Mouse (Mus musculus) cerebellum, adult 11 months (tissue): ENCODE measurements around the gene Tmem163.

Experiments used
- DNase-seq: peaks from one replicate; pipeline ENCODE4 v3.0.0; 2022

Tmem163 gene

DNA sequence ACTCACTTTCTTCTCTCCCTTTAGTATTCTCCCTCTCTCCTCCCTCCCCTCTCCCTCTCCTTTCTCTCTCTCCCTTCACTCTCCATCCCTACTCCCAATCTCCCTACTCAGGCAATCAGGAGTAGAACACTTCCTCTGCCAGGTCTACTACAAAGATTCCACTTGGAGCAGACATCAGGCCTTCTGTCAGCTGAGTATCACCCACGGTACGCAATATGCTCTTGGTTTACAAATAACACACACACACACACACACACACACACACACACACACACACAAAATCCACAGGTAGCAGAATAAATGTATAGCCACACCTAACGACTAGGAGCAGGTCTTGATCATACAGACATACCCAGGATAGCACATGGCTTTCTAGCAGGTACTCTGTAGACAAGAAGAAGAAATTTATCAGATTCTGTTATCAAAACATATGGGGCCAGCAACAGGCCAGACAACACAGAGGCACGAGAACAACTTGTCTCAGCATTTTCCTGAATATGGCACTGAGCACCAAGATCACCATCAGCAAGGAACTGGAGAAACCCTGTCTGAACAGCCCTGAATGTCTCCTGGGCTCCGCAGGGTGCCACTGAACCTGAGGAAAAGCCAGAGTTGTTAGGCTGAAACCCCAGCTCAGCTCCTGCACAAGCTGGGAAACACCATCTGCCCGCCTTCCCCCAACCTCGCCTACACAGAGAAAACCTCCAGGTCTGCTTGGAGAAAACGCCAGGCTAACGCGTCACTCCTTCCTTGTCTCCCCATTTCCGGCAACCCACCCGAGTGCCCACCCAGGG lies 36.2 kb downstream of the Tmem163 start:
- peak; percentile 55 for DNase-seq

DNA sequence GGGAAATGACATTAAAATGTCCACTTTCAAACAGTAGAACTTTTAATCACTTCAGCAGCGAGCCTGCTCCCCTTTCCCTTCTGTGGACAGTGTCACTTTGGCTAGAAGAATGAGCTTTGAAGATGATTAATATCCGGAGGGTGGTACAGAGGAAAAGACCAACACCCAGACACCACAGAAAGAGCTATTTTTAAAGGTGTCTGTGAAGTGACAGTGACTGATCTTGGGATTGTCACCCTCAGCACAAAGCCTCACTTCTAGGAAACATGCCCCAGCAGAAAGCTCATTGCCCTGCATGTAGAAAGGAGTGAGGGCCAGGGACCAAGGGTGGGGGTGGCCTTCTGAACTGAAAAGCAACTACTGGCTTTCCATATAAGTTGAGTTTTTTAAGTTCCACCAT lies 41.4 kb downstream of the Tmem163 start:
- no peak for DNase-seq

DNA sequence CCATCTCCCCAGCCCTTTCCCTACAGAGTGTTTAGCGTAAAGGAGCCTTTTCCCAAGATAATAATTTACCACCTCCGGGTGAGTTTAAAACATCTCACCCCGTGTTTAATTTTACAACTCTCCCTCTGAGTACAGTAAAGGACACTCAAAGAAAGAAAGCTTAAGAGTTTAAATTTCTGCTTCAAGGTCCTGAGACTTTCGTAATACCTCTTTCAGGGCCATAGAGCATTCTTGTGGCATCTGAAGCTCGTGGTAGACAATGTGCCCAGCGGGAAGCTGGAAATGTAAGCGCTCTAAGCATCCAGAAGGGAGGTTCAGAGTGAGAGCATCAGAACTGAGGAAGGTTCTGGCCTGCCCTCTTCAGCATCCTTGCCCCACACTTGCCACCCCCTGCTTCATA lies 52.2 kb downstream of the Tmem163 start:
- DNase-seq: no peak

DNA sequence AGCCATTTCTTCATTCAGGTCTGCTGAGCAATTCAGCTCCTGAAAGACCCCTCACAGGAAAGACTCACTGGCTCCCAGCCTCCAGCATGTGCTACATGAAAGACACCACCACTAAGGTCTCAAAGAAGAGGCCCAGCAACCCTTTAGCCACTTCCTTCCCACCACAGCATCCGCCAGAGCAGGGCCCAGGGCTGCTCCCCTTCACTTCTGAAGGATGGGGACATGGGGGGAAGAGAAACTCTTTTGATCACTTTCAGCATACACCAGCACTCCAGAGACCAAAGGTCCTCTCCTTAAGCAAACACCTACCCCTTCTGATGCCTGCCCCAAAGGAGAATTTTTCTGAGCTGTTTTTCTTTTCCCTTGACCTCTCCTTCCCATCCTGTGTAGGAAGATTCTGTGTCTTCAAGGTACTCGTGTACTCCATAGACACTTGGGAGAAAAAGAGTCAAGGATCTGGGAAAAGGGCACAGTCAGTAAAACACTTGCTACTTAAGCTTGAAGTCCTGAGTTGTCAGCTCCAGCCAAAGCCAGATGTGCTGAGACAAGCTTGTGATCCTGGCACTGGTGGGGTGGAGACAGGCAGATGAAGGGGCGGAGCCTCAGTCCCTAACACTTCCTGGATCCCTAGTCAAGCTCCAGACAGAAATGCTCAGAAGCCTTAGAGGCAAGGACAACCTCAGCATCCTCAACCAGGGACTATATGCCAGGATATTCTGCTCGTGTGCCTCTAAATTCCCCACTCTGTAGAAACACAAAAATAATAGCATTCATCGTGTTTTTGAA lies 53.6 kb downstream of the Tmem163 start:
- no peak for DNase-seq

DNA sequence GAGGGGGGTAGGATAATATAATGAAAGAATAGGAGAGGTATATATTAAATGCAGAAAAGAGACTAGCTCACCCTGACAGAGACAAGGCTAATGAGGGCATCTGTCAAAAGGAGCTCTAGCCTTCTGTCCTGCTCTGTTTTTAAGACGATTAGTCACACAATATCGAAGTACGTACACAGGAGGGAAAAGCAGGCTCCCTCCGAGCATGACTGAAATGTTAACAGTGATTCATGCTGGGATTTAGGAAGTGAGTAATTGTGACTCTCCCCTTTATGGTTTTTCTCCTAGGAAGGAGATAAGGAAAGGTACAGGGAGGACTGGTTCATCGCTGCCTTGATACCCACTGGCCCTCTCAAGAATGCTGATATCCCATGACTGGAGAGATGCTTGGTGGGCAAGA lies 57.0 kb downstream of the Tmem163 start:
- DNase-seq: no peak

DNA sequence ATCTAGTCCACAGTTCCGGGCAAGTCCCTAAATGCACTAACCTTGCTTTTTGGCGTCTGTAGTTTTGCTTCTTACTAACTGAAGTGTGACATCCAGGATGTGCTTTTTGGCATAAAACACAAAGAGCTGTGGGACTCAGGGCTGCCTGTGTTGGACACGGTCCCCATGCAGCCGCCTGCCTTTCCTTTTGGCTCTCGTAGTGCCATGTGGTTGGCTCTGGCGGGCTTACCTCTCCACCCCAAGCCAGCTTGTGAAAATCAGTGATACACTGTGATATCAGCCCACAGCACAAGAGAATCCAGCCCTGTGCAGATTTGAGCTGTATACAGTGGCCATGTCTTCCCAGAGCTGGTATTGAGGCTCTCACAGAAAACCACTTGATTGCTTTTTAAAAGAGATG lies 60.3 kb downstream of the Tmem163 start:
- peak; percentile 44 for DNase-seq

GRCm38 (mm10) chr1:127610378-127610777 lies 69.0 kb downstream of the Tmem163 start:
- DNase-seq: no peak

DNA sequence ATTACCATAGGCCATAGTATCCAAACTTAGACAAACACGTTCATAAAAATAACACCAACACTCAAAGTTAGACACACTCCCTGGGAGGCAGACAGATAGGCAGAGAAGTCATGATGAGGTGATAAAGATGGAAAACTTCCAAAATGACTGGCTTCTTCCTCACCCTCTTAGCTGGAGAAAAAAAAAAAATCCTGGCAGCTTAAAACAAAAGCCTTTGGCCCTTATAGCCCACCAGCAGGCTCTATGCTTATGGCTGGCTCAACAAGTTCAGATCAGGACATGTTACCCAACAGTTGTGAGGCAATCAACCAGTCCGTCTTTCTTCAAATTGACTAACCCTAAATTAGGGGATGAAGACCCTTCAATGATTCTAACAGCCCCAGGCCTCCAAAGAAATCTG lies 69.5 kb downstream of the Tmem163 start:
- no peak for DNase-seq

DNA sequence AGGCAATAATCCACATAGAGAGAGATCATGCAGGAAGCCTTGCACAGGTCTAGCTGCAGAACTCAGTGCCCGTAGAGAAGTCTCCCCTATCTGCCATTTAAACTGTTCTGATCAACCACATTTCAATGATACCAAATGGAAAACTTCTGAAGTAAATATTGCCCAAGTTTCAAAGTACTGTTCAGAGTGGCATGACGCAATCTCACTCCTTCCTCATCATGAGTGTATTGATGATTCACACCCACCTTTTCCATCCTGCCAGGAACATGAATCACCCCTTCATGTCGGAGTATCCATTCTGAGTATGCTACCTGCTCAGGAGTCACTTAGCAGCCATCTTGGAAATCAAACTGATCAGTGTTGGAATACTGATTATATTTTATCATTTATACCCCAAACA lies 71.0 kb downstream of the Tmem163 start:
- no peak for DNase-seq

DNA sequence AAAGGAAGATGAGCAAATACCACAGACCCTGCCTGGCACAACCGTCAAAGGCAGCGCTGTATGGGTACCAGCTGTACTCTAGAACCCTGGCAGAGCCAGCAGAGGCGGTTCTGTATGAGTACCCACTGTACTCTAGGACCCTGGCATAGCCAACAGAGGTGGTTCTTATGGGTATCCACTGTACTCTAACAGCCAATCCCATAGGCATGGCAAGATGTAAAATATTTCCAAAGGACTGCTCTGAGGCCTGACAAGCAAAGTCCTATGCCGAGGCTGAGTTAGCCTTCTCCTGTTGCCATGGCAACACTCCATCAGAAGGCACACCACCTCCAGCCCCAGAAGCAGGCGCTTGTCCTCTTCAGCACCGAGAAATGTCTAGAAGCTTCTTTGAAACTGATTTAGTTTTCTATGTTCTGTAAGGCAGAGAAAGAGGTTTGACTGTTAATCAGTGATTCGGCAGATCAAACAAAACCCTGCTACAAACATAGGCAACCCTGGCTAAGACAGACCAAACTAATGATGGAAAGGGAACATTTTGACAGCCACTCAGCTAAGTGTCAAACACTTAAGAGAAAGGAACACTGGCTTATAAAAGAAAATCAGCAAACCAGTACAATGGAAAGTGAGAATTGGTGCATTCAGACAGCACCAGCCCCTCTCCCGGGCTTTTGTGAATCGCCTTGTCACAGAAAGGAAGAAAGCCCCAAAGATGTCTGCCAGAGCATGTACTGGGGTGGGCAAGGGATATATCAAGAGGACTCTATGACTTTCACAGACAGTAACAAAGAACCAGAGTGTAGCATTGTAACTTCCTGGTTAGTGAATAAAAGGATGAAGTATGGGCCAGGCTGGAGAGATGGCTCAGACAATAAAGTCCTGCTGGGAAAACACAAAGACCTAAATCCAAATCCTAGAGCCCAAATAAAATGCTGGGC lies 75.4 kb downstream of the Tmem163 start:
- DNase-seq: no peak

- no peak for DNase-seq
These were observed 83.2 kb downstream of the Tmem163 start for GRCm38 (mm10) chr1:127596143-127596542.

DNA sequence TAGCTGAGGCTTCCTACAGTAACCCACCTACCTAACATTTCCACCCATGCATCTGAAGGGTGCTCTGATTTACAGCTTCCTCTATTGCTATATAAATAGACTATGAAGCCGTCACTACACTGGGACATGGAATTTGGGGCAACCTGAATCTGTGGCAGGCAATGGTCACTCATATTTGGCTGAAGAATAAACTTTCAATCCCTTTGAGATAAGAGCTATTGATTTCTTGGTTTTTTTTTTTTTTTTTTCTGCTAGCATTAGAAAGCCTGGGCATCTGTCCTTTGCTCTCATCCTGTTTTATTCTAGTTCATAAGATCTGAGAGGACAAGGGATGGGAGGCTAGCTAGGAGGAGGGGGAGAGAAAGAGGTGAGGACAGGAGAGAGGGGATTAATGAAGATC lies 83.6 kb downstream of the Tmem163 start:
- no peak for DNase-seq

GRCm38 (mm10) chr1:127589542-127589941 lies 89.8 kb downstream of the Tmem163 start:
- peak; percentile 31 for DNase-seq

GRCm38 (mm10) chr1:127587071-127587470 lies 92.3 kb downstream of the Tmem163 start:
- DNase-seq: no peak

- no peak for DNase-seq
These were observed 93.2 kb downstream of the Tmem163 start for GRCm38 (mm10) chr1:127586156-127586555.

DNA sequence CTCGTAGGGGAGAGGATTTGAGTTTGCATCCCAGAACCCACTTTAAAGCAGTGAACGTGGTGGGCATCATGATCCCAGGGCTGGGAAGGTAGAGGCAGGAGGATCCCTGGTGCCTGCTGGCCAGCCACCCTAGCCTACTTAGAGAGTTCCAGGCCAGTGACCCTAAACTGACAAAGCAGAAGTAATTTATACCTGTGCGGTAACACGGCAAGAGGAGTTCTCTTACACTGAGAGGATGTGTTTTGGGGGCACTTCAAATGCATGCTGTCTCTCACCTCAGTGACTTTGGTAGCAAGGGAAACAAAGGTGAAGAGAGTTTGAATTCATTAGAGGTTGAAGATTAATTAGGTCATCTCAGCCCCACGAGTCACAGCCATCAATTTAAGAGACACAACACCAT lies 101.4 kb downstream of the Tmem163 start:
- DNase-seq: no peak

- DNase-seq: no peak
These were observed 102.3 kb downstream of the Tmem163 start for GRCm38 (mm10) chr1:127577083-127577482.

GRCm38 (mm10) chr1:127576563-127576962 lies 102.8 kb downstream of the Tmem163 start:
- no peak for DNase-seq

DNA sequence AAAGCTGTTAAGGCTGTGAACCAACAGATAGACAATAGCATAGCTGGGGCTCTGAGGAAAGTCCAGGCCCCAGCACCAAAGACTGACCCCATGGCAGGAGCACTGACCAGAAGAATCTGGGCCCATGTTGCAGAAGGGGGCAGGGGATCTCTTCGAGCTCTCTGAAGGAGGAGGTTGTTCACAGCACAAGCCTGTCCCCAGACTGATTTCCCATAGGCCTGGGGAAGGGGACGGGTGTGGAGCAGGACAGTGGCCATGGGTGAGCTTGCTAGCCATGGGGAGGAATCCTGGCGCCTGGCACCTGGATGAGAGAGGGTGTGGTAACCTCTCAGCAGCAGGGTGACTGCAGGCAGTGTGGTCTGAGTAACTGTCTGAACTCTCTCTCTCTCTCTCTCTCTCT lies 103.2 kb downstream of the Tmem163 start:
- DNase-seq: no peak

DNA sequence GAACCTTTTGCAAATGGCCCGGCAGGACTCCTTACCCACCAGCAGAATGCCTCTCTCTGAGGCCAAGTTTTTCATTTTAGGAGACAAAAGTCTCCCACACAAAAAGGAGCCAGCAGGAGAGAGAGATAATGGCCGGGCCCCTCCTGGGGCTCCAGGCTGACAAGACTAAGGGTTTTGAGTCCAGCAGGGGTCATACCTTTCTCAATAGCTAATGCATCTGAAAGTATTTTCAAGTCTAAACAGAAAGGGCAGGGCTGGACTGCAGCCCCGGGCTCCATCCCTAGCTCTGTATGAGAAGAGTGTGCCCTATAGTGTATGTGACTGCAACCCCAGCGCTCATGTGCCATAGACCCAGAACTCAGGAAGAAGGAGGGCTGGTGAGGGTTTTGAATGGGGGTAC lies 103.7 kb downstream of the Tmem163 start:
- DNase-seq: no peak

- no peak for DNase-seq
These were observed 106.2 kb downstream of the Tmem163 start for GRCm38 (mm10) chr1:127573186-127573585.

DNA sequence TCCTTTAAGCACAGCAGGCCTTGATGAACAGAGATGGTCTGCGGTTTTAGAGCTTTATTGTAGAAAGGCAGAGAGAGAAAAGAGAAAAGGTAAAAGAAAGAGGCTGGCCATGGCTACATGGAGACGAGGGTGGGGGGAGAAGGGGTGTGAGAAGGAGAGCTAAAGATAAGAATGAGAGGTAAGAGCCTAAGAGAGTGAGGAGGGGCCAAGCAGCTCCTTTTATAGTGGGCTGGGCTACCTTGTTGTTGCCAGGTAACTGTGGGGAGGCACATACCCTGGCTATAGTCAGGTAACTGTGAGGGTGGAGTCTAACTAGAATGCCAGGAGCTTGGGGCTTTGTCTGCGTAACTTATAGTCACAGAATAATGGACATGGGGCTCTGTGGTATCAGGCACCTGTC lies 110.7 kb downstream of the Tmem163 start:
- no peak for DNase-seq

DNA sequence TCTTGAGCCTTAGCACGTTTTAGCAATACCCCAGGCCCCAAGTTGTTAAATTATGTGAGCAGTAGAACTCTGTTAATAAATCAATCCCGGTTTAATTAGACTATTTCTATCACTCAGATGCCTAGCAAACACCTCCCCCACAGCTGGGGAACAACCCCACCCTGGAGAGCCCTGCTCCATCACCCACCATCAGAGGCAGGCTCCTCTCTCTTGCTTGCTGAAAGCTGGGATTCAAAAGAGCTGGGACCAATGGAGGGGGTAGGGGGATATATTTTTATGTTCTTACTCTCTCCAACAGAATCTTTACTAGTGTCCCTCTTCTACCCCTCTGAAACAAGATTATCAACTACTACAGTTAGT lies 122.9 kb downstream of the Tmem163 start:
- no peak for DNase-seq
